Mouse (Mus musculus) heart, embryonic 13.5 days (tissue): ENCODE measurements at regions not wholly inside any gene's neighbourhood (a gene's known extent, or its start where the extent isn't known, plus 50 kb on each side); places are given as distances from the start of the nearest gene placed in this dataset.

ENCODE experiments used
- ATAC-seq: fragments of 200-750 bp; cut with Nextera tagmentation; 2 replicates; pipeline ENCODE4 v1.8.0; 2017; ENCODE audit warnings: moderate TSS enrichment; ENCODE audit not compliant: insufficient number of reproducible peaks, low FRiP score, low TSS enrichment; ENCODE audit errors: extremely low read depth
- H3K27ac ChIP-seq: fragments of 300-500 bp; sonication (generic); replicated peaks from 2 replicates; pipeline ENCODE4 v1.5.1; 2015; ENCODE audit warnings: moderate library complexity, mild to moderate bottlenecking, inconsistent platforms
- H3K27me3 ChIP-seq: fragments of 300-500 bp; sonication (generic); replicated peaks from 2 replicates; pipeline ENCODE4 v1.6.1; 2015; ENCODE audit warnings: mild to moderate bottlenecking, inconsistent platforms
- H3K36me3 ChIP-seq: fragments of 300-500 bp; sonication (generic); 2 replicates; pipeline ENCODE4 v1.6.1; 2015; ENCODE audit warnings: mild to moderate bottlenecking, inconsistent platforms
- H3K4me1 ChIP-seq: fragments of 300-500 bp; sonication (generic); 2 replicates; pipeline ENCODE4 v1.6.1; 2015; ENCODE audit warnings: inconsistent platforms
- H3K4me2 ChIP-seq: fragments of 300-500 bp; sonication (generic); 2 replicates; pipeline ENCODE4 v1.6.1; 2015; ENCODE audit warnings: inconsistent platforms, mild to moderate bottlenecking, moderate library complexity
- H3K4me3 ChIP-seq: fragments of 300-500 bp; sonication (generic); 2 replicates; pipeline ENCODE4 v1.5.1; 2015; ENCODE audit warnings: moderate library complexity, mild to moderate bottlenecking, inconsistent platforms
- H3K9ac ChIP-seq: fragments of 300-500 bp; sonication (generic); 2 replicates; pipeline ENCODE4 v1.6.1; 2015; ENCODE audit warnings: inconsistent platforms, mild to moderate bottlenecking, moderate library complexity
- H3K9me3 ChIP-seq: fragments of 300-500 bp; sonication (generic); 2 replicates; pipeline ENCODE4 v1.6.1; 2016; ENCODE audit warnings: inconsistent platforms
- WGBS: fragments of 180-500 bp; shearing (Covaris S2); methylation state at CpG from one replicate; pipeline ENCODE4 v1.1.7; 2015; ENCODE audit warnings: mixed read lengths; 5-methylcytosine and 5-hydroxymethylcytosine counted together

GRCm38 (mm10) chr14:24985806-24986359 is 473.1 kb upstream of the Zmiz1 start:
- H3K4me3 ChIP-seq, result no peak overlapping the region
- no peak for ATAC-seq
- no peaks in the 10 kb centered on the region for H3K36me3 ChIP-seq
- H3K27me3 ChIP-seq, result no peaks in the 10 kb centered on the region
- H3K9me3 ChIP-seq, result no peaks in the 10 kb centered on the region
- H3K4me2 ChIP-seq, result no peak overlapping the region
- H3K27ac ChIP-seq, result no peak overlapping the region
- no peak overlapping the region for H3K9ac ChIP-seq
- peaks cover 11% of the 10 kb centered on the region for H3K4me1 ChIP-seq
- WGBS, result 75% methylated on average over 6 of the region's 6 CpGs

- H3K4me3 ChIP-seq, result no peak overlapping the region
- H3K9ac ChIP-seq, result no peak overlapping the region
- H3K27ac ChIP-seq, result no peak overlapping the region
- H3K4me2 ChIP-seq, result no peak overlapping the region
- 67% methylated on average over 4 of the region's 4 CpGs for WGBS
- no peaks in the 10 kb centered on the region for H3K27me3 ChIP-seq
- peaks cover 11% of the 10 kb centered on the region for H3K4me1 ChIP-seq
- no peaks in the 10 kb centered on the region for H3K36me3 ChIP-seq
- ATAC-seq, result no peak
- H3K9me3 ChIP-seq, result no peaks in the 10 kb centered on the region
Observed at GRCm38 (mm10) chr14:24986404-24986803, 472.6 kb upstream of the Zmiz1 start.

GRCm38 (mm10) chr14:24993751-24994658 is 465.0 kb upstream of the Zmiz1 start:
- Histone ChIP-seq H3K4me3 (no peak overlapping the region), H3K36me3 (no peaks in the 10 kb centered on the region), H3K27ac (no peak overlapping the region), H3K27me3 (no peaks in the 10 kb centered on the region; the same call in 1 of the 2 replicates), H3K4me2 (peak overlapping the region; percentile 38), H3K9ac (peak overlapping the region; percentile 34; the same call in 1 of the 2 replicates), H3K9me3 (peaks cover 5% of the 10 kb centered on the region), H3K4me1 (peaks cover 36% of the 10 kb centered on the region)
- WGBS, result 27% methylated on average over 21 of the region's 21 CpGs
- no peak for ATAC-seq

DNA sequence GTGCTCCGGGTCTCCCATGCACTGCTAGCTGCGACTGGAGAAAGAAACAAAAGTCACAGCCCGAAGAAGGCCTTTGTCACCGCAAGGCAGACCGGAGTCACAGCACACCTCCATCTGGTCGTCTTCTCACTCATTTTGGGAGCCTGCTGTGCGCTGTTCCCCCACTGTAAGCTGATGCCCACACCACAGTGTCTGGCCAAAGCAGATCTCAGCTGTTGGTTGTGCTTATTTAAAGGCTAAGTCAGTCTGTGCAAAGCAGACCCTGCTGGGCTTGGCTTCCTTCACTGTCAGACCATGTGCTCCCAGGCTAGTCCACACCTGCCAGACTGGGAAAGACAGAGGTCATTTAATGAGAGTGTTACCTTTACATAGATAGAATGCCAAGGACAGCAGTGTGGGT is 463.8 kb upstream of the Zmiz1 start:
- H3K4me3 ChIP-seq, result no peak overlapping the region
- peaks cover 40% of the 10 kb centered on the region for H3K4me1 ChIP-seq
- ATAC-seq, result no peak
- WGBS, result 56% methylated on average over 7 of the region's 7 CpGs
- H3K4me2 ChIP-seq, result no peak overlapping the region
- H3K27ac ChIP-seq, result no peak overlapping the region
- peaks cover 5% of the 10 kb centered on the region for H3K9me3 ChIP-seq
- no peaks in the 10 kb centered on the region; the same call in 1 of the 2 replicates for H3K27me3 ChIP-seq
- 0 out of 2 replicates have a peak overlapping the region, but pooled peaks have one; percentile 16 for H3K9ac ChIP-seq
- H3K36me3 ChIP-seq, result no peaks in the 10 kb centered on the region

- 44% methylated on average over 14 of the region's 14 CpGs for WGBS
- no peaks in the 10 kb centered on the region for H3K36me3 ChIP-seq
- H3K4me3 ChIP-seq, result no peak overlapping the region
- no peaks in the 10 kb centered on the region for H3K9me3 ChIP-seq
- H3K27me3 ChIP-seq, result no peaks in the 10 kb centered on the region; the same call in 1 of the 2 replicates
- no peak overlapping the region; the same call in 1 of the 2 replicates for H3K27ac ChIP-seq
- no peak for ATAC-seq
- no peak overlapping the region for H3K4me2 ChIP-seq
- H3K4me1 ChIP-seq, result peaks cover 43% of the 10 kb centered on the region
- peak overlapping the region; percentile 45; the same call in 1 of the 2 replicates for H3K9ac ChIP-seq
Observed at GRCm38 (mm10) chr14:24997786-24998509, 461.0 kb upstream of the Zmiz1 start.

DNA sequence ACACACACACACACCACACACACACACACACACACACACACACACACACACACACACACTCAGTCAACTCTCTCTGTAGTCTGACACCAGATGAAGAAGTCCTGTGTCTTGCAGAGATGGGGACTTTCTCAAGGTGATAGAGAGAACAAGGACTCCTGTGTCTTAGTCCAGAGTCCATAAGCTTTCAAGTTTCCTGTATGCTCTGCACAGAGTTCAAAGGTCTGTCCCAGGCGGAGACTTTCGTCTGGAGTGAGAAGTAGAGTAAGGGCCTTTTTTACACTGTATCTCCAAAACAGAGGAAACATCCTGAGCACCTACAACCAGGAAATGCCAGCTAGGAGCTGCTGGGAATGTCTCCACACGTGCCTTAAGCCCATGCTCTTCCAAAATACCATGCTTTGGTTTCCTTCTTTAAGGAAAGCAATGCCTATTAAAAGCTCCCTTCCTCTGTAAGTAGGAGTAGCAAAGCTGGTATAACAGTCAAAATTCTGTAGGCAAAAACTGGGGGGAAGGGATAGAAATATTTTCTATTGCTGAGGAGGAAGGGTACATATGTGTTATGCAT is 459.9 kb upstream of the Zmiz1 start:
- Histone ChIP-seq H3K36me3 (no peaks in the 10 kb centered on the region), H3K4me3 (no peak overlapping the region), H3K4me2 (no peak overlapping the region), H3K27ac (no peak overlapping the region), H3K27me3 (no peaks in the 10 kb centered on the region; the same call in 1 of the 2 replicates), H3K9ac (no peak overlapping the region), H3K4me1 (peaks cover 34% of the 10 kb centered on the region), H3K9me3 (no peaks in the 10 kb centered on the region)
- WGBS, result 48% methylated on average over 3 of the region's 3 CpGs
- no peak for ATAC-seq

DNA sequence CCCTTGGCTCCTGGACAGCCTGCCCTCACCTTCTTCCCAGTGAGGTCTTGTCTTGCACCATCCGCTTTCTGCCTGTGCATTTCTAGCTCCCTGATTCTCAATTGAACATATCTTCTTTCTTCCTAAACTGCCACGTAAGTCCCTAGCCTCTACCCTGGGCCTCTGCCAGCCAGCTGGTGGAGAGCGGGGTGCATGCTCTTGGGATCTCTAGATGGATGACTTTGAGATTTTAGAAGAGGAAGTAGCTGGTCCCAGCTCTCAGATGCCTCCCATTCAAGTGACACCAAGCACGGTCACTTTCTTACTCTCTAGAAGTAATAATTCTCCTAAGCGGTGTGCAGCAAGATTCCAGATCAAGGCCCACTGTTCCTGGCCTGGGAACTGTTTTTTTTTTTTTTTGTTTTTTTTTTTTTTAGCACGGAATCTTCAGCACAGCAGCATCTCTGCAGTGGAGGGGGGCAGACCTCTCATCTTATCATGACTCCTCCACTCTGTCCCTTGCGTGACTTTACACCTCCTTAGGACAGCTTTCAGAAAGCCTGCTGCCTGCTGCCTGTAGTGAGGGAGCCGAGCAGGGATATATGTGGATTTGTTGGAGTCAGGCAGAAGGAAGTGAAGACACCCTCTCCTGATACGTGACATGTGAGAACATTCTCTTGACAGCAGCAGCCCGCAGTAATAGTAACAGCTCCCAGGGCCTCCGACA is 453.6 kb upstream of the Zmiz1 start:
- 29% methylated on average over 11 of the region's 11 CpGs for WGBS

DNA sequence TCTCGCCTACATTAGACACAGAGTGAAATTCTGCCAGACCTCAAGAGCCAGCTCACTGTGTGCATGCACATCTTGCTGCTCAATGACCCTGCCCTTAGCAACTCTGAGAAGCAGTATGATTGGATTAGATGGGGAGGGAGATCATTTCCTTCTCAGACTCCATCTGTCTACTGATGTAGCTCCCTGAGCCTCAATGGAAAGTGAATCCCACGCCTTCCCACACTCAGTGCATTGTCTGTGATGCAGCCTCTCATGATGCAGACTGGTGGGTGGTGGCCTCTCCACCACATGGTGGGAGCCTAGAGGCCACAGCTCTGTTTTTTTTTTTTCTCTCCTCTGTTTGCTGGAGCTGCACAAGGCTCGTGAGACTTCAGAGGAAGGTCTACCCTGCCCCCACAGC is 447.1 kb upstream of the Zmiz1 start:
- Histone ChIP-seq H3K9me3 (no peaks in the 10 kb centered on the region), H3K9ac (no peak overlapping the region), H3K4me1 (peaks cover 24% of the 10 kb centered on the region), H3K36me3 (no peaks in the 10 kb centered on the region), H3K4me3 (no peak overlapping the region), H3K27ac (no peak overlapping the region), H3K27me3 (no peaks in the 10 kb centered on the region), H3K4me2 (no peak overlapping the region)
- 49% methylated on average over 3 of the region's 3 CpGs for WGBS
- ATAC-seq, result no peak

More for the DNA sequence above, 453.6 kb upstream of the Zmiz1 start:
- H3K36me3 ChIP-seq, result no peaks in the 10 kb centered on the region
- H3K27ac ChIP-seq, result no peak overlapping the region; the same call in 1 of the 2 replicates
- no peak overlapping the region for H3K4me2 ChIP-seq
- H3K4me3 ChIP-seq, result no peak overlapping the region
- H3K9me3 ChIP-seq, result no peaks in the 10 kb centered on the region
- H3K9ac ChIP-seq, result peak overlapping the region; percentile 52; the same call in 1 of the 2 replicates
- ATAC-seq, result no peak
- H3K27me3 ChIP-seq, result no peaks in the 10 kb centered on the region
- H3K4me1 ChIP-seq, result peaks cover 19% of the 10 kb centered on the region

DNA sequence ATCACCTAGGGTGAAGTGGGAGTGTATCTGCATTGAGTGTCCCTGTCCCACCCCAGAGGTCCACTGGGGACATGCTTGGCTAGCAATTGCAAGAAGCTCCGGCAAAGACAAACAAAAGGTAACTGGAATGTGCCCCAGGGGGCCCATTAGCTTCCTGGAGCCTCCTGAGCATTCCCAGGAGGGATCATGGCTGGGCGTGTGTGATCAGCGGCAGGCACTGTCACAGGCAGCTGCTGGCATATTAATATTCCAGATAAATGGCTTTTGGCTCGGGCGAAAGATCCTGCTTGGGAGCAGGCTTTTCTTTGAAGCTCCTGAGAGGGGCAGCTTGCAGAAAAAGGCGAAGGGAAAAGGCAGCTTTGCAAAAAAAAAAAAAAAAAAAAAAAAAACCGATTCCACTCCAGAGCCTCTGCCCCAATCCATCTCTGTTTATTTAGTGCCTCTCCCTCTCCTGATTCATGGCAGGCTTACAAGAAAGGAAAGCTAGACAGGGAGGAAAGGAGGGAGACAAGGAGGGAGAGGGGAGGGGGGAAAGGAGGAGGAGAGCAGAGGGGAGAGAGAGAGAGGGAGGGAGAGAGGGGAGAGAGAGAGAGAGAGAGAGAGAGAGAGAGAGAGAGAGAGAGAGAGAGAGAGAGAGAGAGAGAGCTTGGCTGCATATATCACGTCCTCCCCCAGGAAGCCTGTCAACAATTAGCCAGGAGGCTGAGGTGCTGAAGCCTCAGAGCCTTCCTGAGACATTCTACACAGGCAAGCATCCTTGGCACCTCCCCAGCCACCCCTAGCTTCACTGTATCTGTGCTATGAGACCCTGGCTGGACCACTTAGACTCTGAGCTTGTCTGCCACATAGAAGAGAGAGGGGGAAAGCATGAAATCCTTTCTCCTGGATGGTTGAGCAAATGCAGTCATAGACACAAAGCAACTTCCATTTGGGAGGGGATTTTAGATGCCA is 443.4 kb upstream of the Zmiz1 start:
- WGBS, result 5% methylated on average over 8 of the region's 8 CpGs
- no peaks in the 10 kb centered on the region for H3K9me3 ChIP-seq
- H3K4me3 ChIP-seq, result no peak overlapping the region
- no peaks in the 10 kb centered on the region for H3K36me3 ChIP-seq
- peaks cover 35% of the 10 kb centered on the region for H3K4me1 ChIP-seq
- H3K27ac ChIP-seq, result peak overlapping the region; percentile 70
- peak; percentile 28; the same call in 1 of the 2 replicates for ATAC-seq
- peak overlapping the region; percentile 53 for H3K4me2 ChIP-seq
- H3K9ac ChIP-seq, result 0 out of 2 replicates have a peak overlapping the region, but pooled peaks have one; percentile 21
- no peaks in the 10 kb centered on the region for H3K27me3 ChIP-seq

GRCm38 (mm10) chr14:25017860-25018259 is 441.1 kb upstream of the Zmiz1 start:
- Histone ChIP-seq H3K4me3 (no peak overlapping the region), H3K9me3 (no peaks in the 10 kb centered on the region), H3K9ac (no peak overlapping the region), H3K4me2 (no peak overlapping the region), H3K4me1 (peaks cover 35% of the 10 kb centered on the region), H3K27ac (peak overlapping the region; percentile 37; the same call in 1 of the 2 replicates), H3K27me3 (no peaks in the 10 kb centered on the region), H3K36me3 (no peaks in the 10 kb centered on the region)
- WGBS, result 58% methylated on average over 5 of the region's 5 CpGs
- no peak for ATAC-seq
